ENCODE assay signal across 8 mouse cellular contexts in the genomic region with DNA sequence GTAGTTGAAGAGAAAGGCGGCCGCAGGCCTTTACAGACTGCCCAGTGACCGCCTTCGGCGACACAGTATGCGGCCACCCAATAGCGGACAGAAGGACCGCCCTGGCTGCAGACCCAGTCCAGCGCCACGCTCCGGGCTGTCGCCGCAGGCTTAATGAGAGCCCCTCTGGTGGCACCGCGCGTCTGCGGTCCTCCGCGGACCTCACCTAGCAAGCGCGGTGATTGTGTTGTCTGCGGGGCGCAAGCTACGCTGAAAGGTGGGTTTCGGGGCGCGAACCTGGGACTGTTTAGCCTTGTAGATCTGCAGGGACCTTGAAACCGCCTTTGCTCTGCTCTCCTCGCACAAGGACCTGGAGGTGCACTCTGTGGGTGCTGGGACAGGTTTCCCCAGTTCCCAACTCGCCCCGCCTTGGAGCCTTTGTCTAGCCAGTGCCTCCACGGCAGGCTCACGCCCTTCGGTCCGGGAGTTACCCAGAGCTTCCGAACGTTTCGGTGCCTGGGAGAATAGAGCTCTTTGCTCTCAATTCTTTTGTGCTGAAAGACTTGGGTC. TPM values are rescaled to one million over a fixed set of nuclear protein-coding genes. Genes with fewer than 3 reads are reported as not detected.
DNase-seq lines count a peak whose midpoint lies in the region; ATAC-seq and TF ChIP-seq lines count a peak whose summit lies in the region.

No protein-coding gene starts in this region.

- DNase-seq in left cerebral cortex, adult 2 months (ENCODE audit: extremely low spot score in 1 of 2, low spot score in 2 of 2), result no peak
- DNase-seq in left cerebral cortex, postnatal 4 days, result no peak
- peak; percentile 80 for DNase-seq in embryonic facial prominence, embryonic 14.5 days (ENCODE audit: low spot score)
- DNase-seq in hindbrain, embryonic 10.5 days (ENCODE audit: low spot score), result peak; percentile 55
- peak; percentile 39 for DNase-seq in liver, adult 2 months (ENCODE audit: extremely low read depth, low read depth, low spot score)
- peak; percentile 13 for DNase-seq in midbrain, postnatal 0 days (ENCODE audit: low spot score)
- no peak for DNase-seq in spleen, adult 18-20 months
- no peak for DNase-seq in left cerebral cortex, adult 9 months (ENCODE audit: low spot score in 2 of 2)

- peaks cover 18% of the 10 kb centered on the region for H3K27me3 ChIP-seq in embryonic facial prominence, embryonic 14.5 days (replicated peaks; ENCODE audit: control insufficient read depth, insufficient read depth, low read length)
- H3K27me3 ChIP-seq in hindbrain, embryonic 10.5 days (ENCODE audit: insufficient read depth, poor library complexity, severe bottlenecking), result peaks cover 42% of the 10 kb centered on the region
- H3K27me3 ChIP-seq in liver, adult 2 months (ENCODE audit: control insufficient read depth, insufficient read depth, low read length), result no peaks in the 10 kb centered on the region
- no peaks in the 10 kb centered on the region; the same call in 1 of the 2 replicates for H3K27me3 ChIP-seq in midbrain, postnatal 0 days (ENCODE audit: insufficient read depth, low read length)

- no peak for TF ChIP-seq CTCF in left cerebral cortex, adult 2 months (IDR thresholded peaks at IDR 0.05)
- no peak for TF ChIP-seq CTCF in liver, adult 2 months (IDR thresholded peaks at IDR 0.05; ENCODE audit: low read depth, low read length)
- no peak for TF ChIP-seq CTCF in midbrain, postnatal 0 days (IDR thresholded peaks at IDR 0.05)

- TF ChIP-seq POLR2A in liver, adult 2 months (IDR thresholded peaks at IDR 0.05; ENCODE audit: extremely low read depth, insufficient read depth, low read length), result no peak

- H3K9ac ChIP-seq in embryonic facial prominence, embryonic 14.5 days (ENCODE audit: low read depth, low read length), result peak overlapping the region; percentile 36
- peak overlapping the region; percentile 63 for H3K9ac ChIP-seq in liver, adult 2 months (ENCODE audit: low read depth, low read length)
- H3K9ac ChIP-seq in midbrain, postnatal 0 days (replicated peaks; ENCODE audit: low read length, poor library complexity, severe bottlenecking), result peak overlapping the region; percentile 42

- peak; percentile 62 for ATAC-seq in embryonic facial prominence, embryonic 14.5 days (ENCODE audit: low read depth)
- no peak for ATAC-seq in midbrain, postnatal 0 days (ENCODE audit: low FRiP score)

- H3K4me2 ChIP-seq in embryonic facial prominence, embryonic 14.5 days (ENCODE audit: low read depth, low read length), result peak overlapping the region; percentile 70
- H3K4me2 ChIP-seq in midbrain, postnatal 0 days (ENCODE audit: low read depth, low read length, poor library complexity, severe bottlenecking), result peak overlapping the region; percentile 70

- intact Hi-C loops in left cerebral cortex, adult 2 months (cut with DNase I), result loop anchor here (10.0 kb wide), 1 partner anchor 321 kb away; no protein-coding TSS in a partner anchor
- intact Hi-C loops in left cerebral cortex, postnatal 4 days (cut with DNase I), result no loop called here

- no peaks in the 10 kb centered on the region for H3K79me2 ChIP-seq in liver, adult 2 months (ENCODE audit: control insufficient read depth, insufficient read depth, low read length)

- H3K4me1 ChIP-seq in embryonic facial prominence, embryonic 14.5 days (ENCODE audit: control insufficient read depth, insufficient read depth, low read length), result peaks cover 21% of the 10 kb centered on the region
- peaks cover 28% of the 10 kb centered on the region for H3K4me1 ChIP-seq in hindbrain, embryonic 10.5 days (replicated peaks)
- H3K4me1 ChIP-seq in liver, adult 2 months (ENCODE audit: control insufficient read depth, insufficient read depth, low read length), result peaks cover 3% of the 10 kb centered on the region; the same call in 1 of the 2 replicates
- no peaks in the 10 kb centered on the region for H3K4me1 ChIP-seq in midbrain, postnatal 0 days (ENCODE audit: insufficient read depth, low read length)

- H3K36me3 ChIP-seq in embryonic facial prominence, embryonic 14.5 days (ENCODE audit: control insufficient read depth, insufficient read depth, low read length), result peaks cover 7% of the 10 kb centered on the region; the same call in 1 of the 2 replicates
- peaks cover 8% of the 10 kb centered on the region for H3K36me3 ChIP-seq in hindbrain, embryonic 10.5 days
- no peaks in the 10 kb centered on the region for H3K36me3 ChIP-seq in liver, adult 2 months (ENCODE audit: control insufficient read depth, insufficient read depth, low read length)
- H3K36me3 ChIP-seq in midbrain, postnatal 0 days (ENCODE audit: insufficient read depth, low read length), result peaks cover 5% of the 10 kb centered on the region

- peak overlapping the region; percentile 33 for H3K4me3 ChIP-seq in left cerebral cortex, adult 2 months
- peak overlapping the region; percentile 41 for H3K4me3 ChIP-seq in embryonic facial prominence, embryonic 14.5 days (ENCODE audit: low read depth, low read length)
- peak overlapping the region; percentile 51 for H3K4me3 ChIP-seq in hindbrain, embryonic 10.5 days
- H3K4me3 ChIP-seq in liver, adult 2 months (ENCODE audit: insufficient read depth, low read depth, low read length), result peak overlapping the region; percentile 57
- H3K4me3 ChIP-seq in midbrain, postnatal 0 days (ENCODE audit: low read depth, low read length), result peak overlapping the region; percentile 32

- H3K27ac ChIP-seq in left cerebral cortex, adult 2 months, result no peak overlapping the region
- H3K27ac ChIP-seq in embryonic facial prominence, embryonic 14.5 days (replicated peaks; ENCODE audit: low read depth, low read length), result no peak overlapping the region
- peak overlapping the region; percentile 78 for H3K27ac ChIP-seq in hindbrain, embryonic 10.5 days
- H3K27ac ChIP-seq in liver, adult 2 months (replicated peaks; ENCODE audit: insufficient read depth, low read depth, low read length), result no peak overlapping the region
- no peak overlapping the region for H3K27ac ChIP-seq in midbrain, postnatal 0 days (ENCODE audit: low read depth, low read length)

- WGBS in embryonic facial prominence, embryonic 14.5 days, result 3% methylated on average over 23 of the region's 38 CpGs
- WGBS in hindbrain, embryonic 10.5 days, result 2% methylated on average over 38 of the region's 38 CpGs
- 3% methylated on average over 38 of the region's 38 CpGs for WGBS in liver, adult 2 months
- WGBS in midbrain, postnatal 0 days, result 3% methylated on average over 38 of the region's 38 CpGs

- no peaks in the 10 kb centered on the region for H3K9me3 ChIP-seq in embryonic facial prominence, embryonic 14.5 days (ENCODE audit: control insufficient read depth, low read length)
- H3K9me3 ChIP-seq in hindbrain, embryonic 10.5 days, result no peaks in the 10 kb centered on the region
- no peaks in the 10 kb centered on the region for H3K9me3 ChIP-seq in midbrain, postnatal 0 days (ENCODE audit: low read length)

RNA-seq across cellular contexts. Expression of a gene that starts 18.9 kb away (rescaled TPM):
- total RNA-seq in left cerebral cortex, adult 2 months (2021), result 10 to 100 TPM; 25.8 to 28.6 TPM
- 10 to 100 TPM; 38.2 to 38.5 TPM for total RNA-seq in left cerebral cortex, postnatal 4 days (2021)
- polyA plus RNA-seq in embryonic facial prominence, embryonic 14.5 days (2014; fragmentation: Nextera tagmentation; extraction: Ambion mirVana), result 42.9 and 44.6 TPM in 2 replicates
- polyA plus RNA-seq in hindbrain, embryonic 10.5 days (2016; fragmentation: Nextera tagmentation; extraction: Ambion mirVana), result 43.8 and 45.0 TPM in 2 replicates
- 5.9 and 6.9 TPM in 2 replicates for total RNA-seq in liver, adult 2 months (2014; rRNA removed)
- polyA plus RNA-seq in liver, adult 2 months (2012; rRNA removed), result 9.8 and 10.6 TPM in 2 replicates
- 37.6 and 45.1 TPM in 2 replicates for total RNA-seq in midbrain, postnatal 0 days (2014; rRNA removed)
- 79.0 and 79.5 TPM in 2 replicates for polyA plus RNA-seq in midbrain, postnatal 0 days (2015; fragmentation: Nextera tagmentation; extraction: Ambion mirVana)

RNA-seq across cellular contexts. Expression of a gene that starts 36.1 kb away (rescaled TPM):
- total RNA-seq in left cerebral cortex, adult 2 months (2021), result not detected
- total RNA-seq in left cerebral cortex, postnatal 4 days (2021), result not detected
- not detected in 2 replicates for polyA plus RNA-seq in embryonic facial prominence, embryonic 14.5 days (2014; fragmentation: Nextera tagmentation; extraction: Ambion mirVana)
- polyA plus RNA-seq in hindbrain, embryonic 10.5 days (2016; fragmentation: Nextera tagmentation; extraction: Ambion mirVana), result not detected in 2 replicates
- not detected in 2 replicates for total RNA-seq in liver, adult 2 months (2014; rRNA removed)
- polyA plus RNA-seq in liver, adult 2 months (2012; rRNA removed), result not detected in 2 replicates
- not detected in 2 replicates for total RNA-seq in midbrain, postnatal 0 days (2014; rRNA removed)
- not detected in 2 replicates for polyA plus RNA-seq in midbrain, postnatal 0 days (2015; fragmentation: Nextera tagmentation; extraction: Ambion mirVana)

RNA-seq across cellular contexts. Expression of a gene that starts 46.6 kb away (rescaled TPM):
- total RNA-seq in left cerebral cortex, adult 2 months (2021), result 10 to 100 TPM; 70.5 to 71.0 TPM
- total RNA-seq in left cerebral cortex, postnatal 4 days (2021), result 100 to 1,000 TPM in 1 of 2 experiments, 10 to 100 TPM in 1; 98.4 to 107 TPM
- polyA plus RNA-seq in embryonic facial prominence, embryonic 14.5 days (2014; fragmentation: Nextera tagmentation; extraction: Ambion mirVana), result 63.0 and 68.5 TPM in 2 replicates
- 69.9 and 71.6 TPM in 2 replicates for polyA plus RNA-seq in hindbrain, embryonic 10.5 days (2016; fragmentation: Nextera tagmentation; extraction: Ambion mirVana)
- total RNA-seq in liver, adult 2 months (2014; rRNA removed), result 9.2 and 9.3 TPM in 2 replicates
- polyA plus RNA-seq in liver, adult 2 months (2012; rRNA removed), result 4.0 and 6.8 TPM in 2 replicates
- total RNA-seq in midbrain, postnatal 0 days (2014; rRNA removed), result 65.9 and 69.9 TPM in 2 replicates
- 37.3 and 43.7 TPM in 2 replicates for polyA plus RNA-seq in midbrain, postnatal 0 days (2015; fragmentation: Nextera tagmentation; extraction: Ambion mirVana)

RNA-seq across cellular contexts. Expression of a gene that starts 58.1 kb away (rescaled TPM):
- total RNA-seq in left cerebral cortex, adult 2 months (2021), result 10 to 100 TPM; 36.1 to 38.9 TPM
- total RNA-seq in left cerebral cortex, postnatal 4 days (2021), result 10 to 100 TPM; 37.1 to 38.7 TPM
- polyA plus RNA-seq in embryonic facial prominence, embryonic 14.5 days (2014; fragmentation: Nextera tagmentation; extraction: Ambion mirVana), result 24.6 and 24.7 TPM in 2 replicates
- 31.7 and 37.2 TPM in 2 replicates for polyA plus RNA-seq in hindbrain, embryonic 10.5 days (2016; fragmentation: Nextera tagmentation; extraction: Ambion mirVana)
- 8.8 and 9.9 TPM in 2 replicates for total RNA-seq in liver, adult 2 months (2014; rRNA removed)
- 4.5 and 5.1 TPM in 2 replicates for polyA plus RNA-seq in liver, adult 2 months (2012; rRNA removed)
- total RNA-seq in midbrain, postnatal 0 days (2014; rRNA removed), result 26.4 and 42.7 TPM in 2 replicates
- 33.9 and 35.3 TPM in 2 replicates for polyA plus RNA-seq in midbrain, postnatal 0 days (2015; fragmentation: Nextera tagmentation; extraction: Ambion mirVana)

Comparison
In these comparisons a context has a peak if more than half of its experiments do, and no peak if none do; other contexts are left out.
1. DNase-seq: peak in embryonic facial prominence, embryonic 14.5 days (single experiment), hindbrain, embryonic 10.5 days (single experiment), liver, adult 2 months (single experiment) and midbrain, postnatal 0 days (single experiment); none in left cerebral cortex, adult 2 months (0 of 2), left cerebral cortex, postnatal 4 days (single experiment), spleen, adult 18-20 months (0 of 2) and left cerebral cortex, adult 9 months (0 of 2).
2. Peak in every context shown above with its lines, with median percentiles within 50 percentile points of each other: H3K4me3 ChIP-seq and H3K9ac ChIP-seq.